Mouse (Mus musculus): ENCODE data around the gene Prrc2a. TPM values are rescaled to one million over a fixed set of nuclear protein-coding genes. Genes with fewer than 3 reads are reported as not detected.
A peak's percentile ranks its signal among the peaks of the same experiment; 100 is the strongest.

Prrc2a gene
- polyA plus RNA-seq, 1 experiment = 162 TPM

GRCm38 (mm10) chr17:35191723-35192122, 27.0 kb upstream of the Prrc2a start:
- TF ChIP-seq POLR2A (IDR thresholded peaks at IDR 0.05; ENCODE audit: borderline replicate concordance, low read depth, low read length) (no peak), CTCF (IDR thresholded peaks at IDR 0.05; ENCODE audit: low read depth, low read length) (peak; percentile 25; the same call in 1 of the 2 replicates)
- no peak overlapping the region for H3K27ac ChIP-seq (ENCODE audit: insufficient read depth, low read depth, low read length)
- peaks cover 52% of the 10 kb centered on the region for H3K4me1 ChIP-seq (ENCODE audit: control insufficient read depth, insufficient read depth, low read length)

DNA sequence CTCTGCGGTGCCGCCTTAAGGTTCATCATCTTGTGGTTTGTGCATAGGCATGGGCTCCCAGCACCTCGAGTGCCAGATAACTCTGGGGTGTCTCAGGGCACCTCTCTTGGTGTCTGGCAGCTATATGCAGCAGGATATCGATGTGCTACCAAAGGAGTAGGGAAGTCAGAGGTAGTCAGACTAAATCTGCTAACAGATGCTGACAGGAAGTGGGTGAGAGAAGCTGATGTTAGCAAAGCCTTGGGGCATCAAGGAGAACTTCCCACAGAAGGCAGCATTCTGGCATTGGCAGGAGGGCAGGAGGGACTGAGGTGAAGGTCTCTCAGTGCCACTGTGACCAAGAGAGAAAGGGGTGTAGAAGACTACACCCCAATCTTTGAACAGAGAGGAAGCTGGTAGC, 25.4 kb upstream of the Prrc2a start:
- Histone ChIP-seq H3K27ac (ENCODE audit: insufficient read depth, low read depth, low read length) (peak overlapping the region; percentile 95), H3K4me3 (ENCODE audit: insufficient read depth, low read length) (0 out of 2 replicates have a peak overlapping the region, but pooled peaks have one; percentile 13), H3K4me1 (ENCODE audit: control insufficient read depth, insufficient read depth, low read length) (peaks cover 55% of the 10 kb centered on the region)
- TF ChIP-seq POLR2A (IDR thresholded peaks at IDR 0.05; ENCODE audit: borderline replicate concordance, low read depth, low read length) (no peak), CTCF (IDR thresholded peaks at IDR 0.05; ENCODE audit: low read depth, low read length) (no peak)

More at GRCm38 (mm10) chr17:35191723-35192122, 27.0 kb upstream of the Prrc2a start:
- H3K4me3 ChIP-seq (ENCODE audit: insufficient read depth, low read length) = no peak overlapping the region

DNA sequence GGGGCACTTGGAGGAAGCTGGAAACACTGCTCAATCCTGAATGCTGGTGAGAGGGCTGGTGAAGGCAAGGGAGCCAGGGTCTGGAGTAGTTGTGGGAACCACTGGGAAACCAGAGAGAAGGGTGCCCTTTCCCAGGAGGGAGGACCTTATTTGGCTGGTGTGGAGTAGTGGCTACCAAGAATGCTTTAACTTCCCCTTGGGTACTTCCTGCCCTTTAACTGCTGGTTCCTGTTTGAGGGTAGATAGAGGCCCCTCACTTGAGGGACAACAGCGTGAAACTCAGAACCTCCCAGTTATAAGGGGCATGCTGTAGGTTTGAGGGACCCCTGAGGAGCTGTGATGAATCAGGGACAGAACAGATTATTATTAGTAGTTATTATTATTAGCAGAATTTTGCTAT, 24.5 kb upstream of the Prrc2a start:
- TF ChIP-seq CTCF (IDR thresholded peaks at IDR 0.05; ENCODE audit: low read depth, low read length) (no peak), POLR2A (IDR thresholded peaks at IDR 0.05; ENCODE audit: borderline replicate concordance, low read depth, low read length) (no peak)
- H3K4me1 ChIP-seq (ENCODE audit: control insufficient read depth, insufficient read depth, low read length) = peaks cover 54% of the 10 kb centered on the region
- peak overlapping the region; percentile 13; the same call in 1 of the 2 replicates for H3K4me3 ChIP-seq (ENCODE audit: insufficient read depth, low read length)
- peak overlapping the region; percentile 95 for H3K27ac ChIP-seq (ENCODE audit: insufficient read depth, low read depth, low read length)

DNA sequence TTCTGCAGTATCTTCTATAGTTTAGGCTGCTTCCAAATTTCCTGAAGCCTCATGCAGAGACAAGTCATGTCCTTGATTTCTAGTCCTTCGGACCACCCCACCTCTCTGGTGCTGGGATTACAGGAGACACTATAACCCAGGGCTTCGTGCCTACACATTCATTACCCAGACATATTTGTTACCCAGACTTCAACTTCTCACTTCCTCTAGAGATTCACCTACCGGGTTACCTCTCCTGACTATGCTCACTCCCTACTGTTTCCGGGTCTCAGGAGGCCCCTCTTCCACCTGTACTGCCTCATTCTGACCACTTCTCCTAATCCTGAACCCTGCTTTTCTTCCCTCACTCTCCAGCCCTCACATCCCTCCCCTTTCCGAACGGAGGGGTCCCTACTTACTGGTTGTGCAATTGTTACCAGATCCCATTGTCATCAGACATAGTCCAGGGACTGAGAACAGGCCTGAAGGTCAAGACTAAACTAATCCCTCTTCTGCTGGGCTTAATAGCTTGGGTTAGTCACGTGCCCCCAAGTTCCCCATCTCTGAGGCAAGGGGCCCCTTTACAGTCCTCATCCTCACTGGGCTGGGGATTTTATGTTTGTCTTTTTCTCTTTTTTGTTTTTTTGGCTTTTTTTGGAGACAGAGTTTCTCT, 23.4 kb upstream of the Prrc2a start, which contains the start of gene Lst1:
Gene Lst1, minus strand, starts transcription at position 481 of the 652 bp plus-strand sequence.
- no peak for TF ChIP-seq POLR2A (IDR thresholded peaks at IDR 0.05; ENCODE audit: borderline replicate concordance, low read depth, low read length)
- TF ChIP-seq CTCF (IDR thresholded peaks at IDR 0.05; ENCODE audit: low read depth, low read length) = no peak
- Histone ChIP-seq H3K4me3 (ENCODE audit: insufficient read depth, low read length) (peak within 1 kb of the TSS; percentile 60), H3K27ac (ENCODE audit: insufficient read depth, low read depth, low read length) (peak within 1 kb of the TSS; percentile 95), H3K4me1 (ENCODE audit: control insufficient read depth, insufficient read depth, low read length) (peaks cover 46% of the 10 kb centered on the region)

DNA sequence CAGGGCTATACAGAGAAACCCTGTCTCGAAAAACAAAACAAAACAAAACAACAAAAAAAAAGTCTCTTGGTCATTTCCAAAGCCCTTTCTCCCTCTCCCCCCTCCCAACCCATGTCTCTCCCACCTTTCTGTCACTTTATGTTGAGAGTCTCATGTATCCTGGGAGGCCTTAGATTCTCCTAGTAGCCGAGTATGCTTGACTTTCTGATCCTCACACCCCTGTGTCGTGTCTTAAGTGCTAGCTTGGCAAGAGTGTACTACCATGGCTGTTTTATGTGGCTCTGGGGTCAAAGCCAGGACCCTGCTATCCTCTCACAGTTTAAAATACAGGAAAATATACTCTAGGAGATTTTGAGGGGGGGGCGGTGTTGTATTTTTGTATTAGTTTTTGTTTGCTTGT, 22.6 kb upstream of the Prrc2a start:
- Histone ChIP-seq H3K4me3 (ENCODE audit: insufficient read depth, low read length) (peak overlapping the region; percentile 60), H3K27ac (ENCODE audit: insufficient read depth, low read depth, low read length) (peak overlapping the region; percentile 95), H3K4me1 (ENCODE audit: control insufficient read depth, insufficient read depth, low read length) (peaks cover 42% of the 10 kb centered on the region)
- TF ChIP-seq POLR2A (IDR thresholded peaks at IDR 0.05; ENCODE audit: borderline replicate concordance, low read depth, low read length) = no peak
- TF ChIP-seq CTCF (IDR thresholded peaks at IDR 0.05; ENCODE audit: low read depth, low read length) = no peak

DNA sequence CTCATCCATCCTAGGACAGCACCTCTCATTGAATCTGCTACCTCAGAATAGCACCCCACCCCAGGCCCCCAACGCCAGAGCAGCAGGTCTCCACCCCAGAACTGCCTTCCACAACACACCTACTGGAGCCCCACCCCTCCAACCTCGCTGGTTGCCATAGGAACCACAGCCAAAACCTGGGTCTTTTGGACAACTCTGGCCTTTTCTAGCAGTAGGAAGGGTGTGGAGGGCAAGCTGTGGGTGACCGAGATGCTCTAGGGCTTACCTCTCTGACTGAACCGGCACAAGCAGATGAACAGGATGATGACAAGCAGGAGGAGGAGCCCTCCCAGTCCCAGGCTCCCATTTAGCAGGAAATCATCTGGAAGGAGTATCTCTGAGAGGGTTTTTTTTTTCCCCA, 22.0 kb upstream of the Prrc2a start:
- TF ChIP-seq POLR2A (IDR thresholded peaks at IDR 0.05; ENCODE audit: borderline replicate concordance, low read depth, low read length) (no peak), CTCF (IDR thresholded peaks at IDR 0.05; ENCODE audit: low read depth, low read length) (no peak)
- Histone ChIP-seq H3K4me3 (ENCODE audit: insufficient read depth, low read length) (peak overlapping the region; percentile 56), H3K4me1 (ENCODE audit: control insufficient read depth, insufficient read depth, low read length) (peaks cover 40% of the 10 kb centered on the region), H3K27ac (ENCODE audit: insufficient read depth, low read depth, low read length) (peak overlapping the region; percentile 95)

DNA sequence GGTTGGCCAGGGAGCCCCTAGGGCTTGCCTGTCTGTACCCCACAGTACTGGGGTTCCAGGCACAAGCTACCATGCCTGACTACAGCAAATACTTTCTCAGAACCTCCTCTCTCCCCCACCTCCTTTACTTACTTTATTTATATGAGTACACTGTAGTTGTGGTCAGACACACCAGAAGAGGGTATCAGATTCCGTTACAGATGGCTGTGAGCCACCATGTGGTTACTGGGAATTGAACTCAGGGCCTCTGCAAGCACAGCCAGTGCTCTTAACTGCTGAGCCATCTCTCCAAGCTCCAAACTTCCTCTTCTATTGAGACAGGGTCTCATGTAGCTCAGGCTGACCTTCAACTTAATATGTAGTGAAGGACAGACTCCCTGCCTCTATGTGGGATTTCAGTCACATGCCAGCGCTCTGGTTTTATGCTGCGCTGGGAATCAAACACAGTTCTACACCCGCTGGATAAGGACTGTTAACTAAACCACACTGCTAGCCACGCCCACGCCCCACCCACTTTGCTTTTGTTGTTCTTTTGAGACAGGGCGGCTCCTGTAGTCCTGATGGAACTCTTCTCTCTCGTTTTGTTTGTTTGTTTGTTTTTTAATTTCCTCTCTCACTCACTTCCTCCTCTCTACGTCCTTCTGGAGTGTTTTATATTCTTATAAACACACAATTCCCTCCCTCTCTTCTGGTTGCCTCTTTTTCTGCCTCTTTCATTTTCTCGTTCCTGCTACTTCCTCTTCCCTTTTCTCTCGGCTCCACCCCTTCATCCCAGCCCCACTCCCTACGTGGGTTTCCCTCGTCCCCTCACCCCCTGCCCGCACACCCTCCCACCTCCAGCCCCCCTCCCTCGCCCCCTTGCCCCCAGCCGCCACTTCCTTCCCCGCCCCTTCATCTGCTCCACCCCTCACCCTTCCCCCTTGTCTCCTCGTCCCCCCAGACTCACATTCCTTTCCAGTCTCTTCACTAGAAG, 21.2 kb upstream of the Prrc2a start:
- peak overlapping the region; percentile 95 for H3K27ac ChIP-seq (ENCODE audit: insufficient read depth, low read depth, low read length)
- H3K4me3 ChIP-seq (ENCODE audit: insufficient read depth, low read length) = peak overlapping the region; percentile 56
- TF ChIP-seq POLR2A (IDR thresholded peaks at IDR 0.05; ENCODE audit: borderline replicate concordance, low read depth, low read length) = no peak
- TF ChIP-seq CTCF (IDR thresholded peaks at IDR 0.05; ENCODE audit: low read depth, low read length) = peak; percentile 9; the same call in 1 of the 2 replicates
- H3K4me1 ChIP-seq (ENCODE audit: control insufficient read depth, insufficient read depth, low read length) = peaks cover 37% of the 10 kb centered on the region

DNA sequence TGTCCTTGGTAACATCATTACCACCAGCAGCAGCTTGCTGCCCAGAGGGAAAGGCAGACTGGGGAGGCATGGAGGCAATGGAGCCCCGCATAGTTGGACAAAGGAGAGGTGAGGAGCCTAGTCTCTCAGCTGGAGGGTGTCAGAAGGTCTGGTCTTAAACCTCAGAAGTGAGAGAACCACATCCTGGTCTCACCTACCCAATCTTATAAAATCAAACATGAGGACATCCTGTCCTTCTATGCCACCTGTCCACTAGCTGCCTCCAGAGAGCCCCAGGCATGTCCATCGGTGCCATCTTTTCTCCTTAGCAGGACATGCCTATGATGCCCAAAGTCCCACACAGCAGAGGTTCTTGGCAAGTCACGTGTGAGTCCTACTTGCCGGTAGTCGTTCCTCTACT, 15.4 kb upstream of the Prrc2a start:
- H3K4me1 ChIP-seq (ENCODE audit: control insufficient read depth, insufficient read depth, low read length) = peaks cover 19% of the 10 kb centered on the region
- no peak overlapping the region for H3K27ac ChIP-seq (ENCODE audit: insufficient read depth, low read depth, low read length)
- no peak overlapping the region for H3K4me3 ChIP-seq (ENCODE audit: insufficient read depth, low read length)
- TF ChIP-seq CTCF (IDR thresholded peaks at IDR 0.05; ENCODE audit: low read depth, low read length) (no peak), POLR2A (IDR thresholded peaks at IDR 0.05; ENCODE audit: borderline replicate concordance, low read depth, low read length) (no peak)

DNA sequence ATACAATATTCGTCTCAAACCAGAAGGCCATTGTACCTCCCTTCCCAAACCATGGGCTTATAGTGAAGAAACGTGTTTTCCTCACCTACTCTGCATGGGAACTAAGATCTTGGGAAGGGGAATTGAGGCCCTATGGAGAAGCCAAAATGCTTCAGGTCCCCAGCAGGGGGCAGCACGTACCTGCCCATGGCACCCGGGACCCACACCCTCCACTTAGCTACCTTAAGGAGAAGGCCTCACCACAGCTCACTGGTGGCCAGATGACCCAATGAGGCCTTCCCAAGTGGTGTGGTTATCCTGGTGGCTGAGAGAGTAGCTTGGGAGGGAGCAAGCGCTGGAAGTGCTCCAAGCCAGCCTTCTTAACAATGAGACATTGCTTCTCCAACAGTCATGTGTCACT, 13.8 kb upstream of the Prrc2a start:
- peaks cover 22% of the 10 kb centered on the region for H3K4me1 ChIP-seq (ENCODE audit: control insufficient read depth, insufficient read depth, low read length)
- H3K27ac ChIP-seq (ENCODE audit: insufficient read depth, low read depth, low read length) = no peak overlapping the region
- TF ChIP-seq POLR2A (IDR thresholded peaks at IDR 0.05; ENCODE audit: borderline replicate concordance, low read depth, low read length) = no peak
- TF ChIP-seq CTCF (IDR thresholded peaks at IDR 0.05; ENCODE audit: low read depth, low read length) = peak; percentile 91
- no peak overlapping the region for H3K4me3 ChIP-seq (ENCODE audit: insufficient read depth, low read length)
